In genomic region chr7:127342888-127343287, GRCm38 (mm10) we compare ENCODE assay signal across 12 mouse cellular contexts. TPM values are rescaled to one million over a fixed set of nuclear protein-coding genes. Genes with fewer than 3 reads are reported as not detected.
A peak's percentile ranks its signal among the peaks of the same experiment; 100 is the strongest.
DNase-seq lines count a peak whose midpoint lies in the region; ATAC-seq and TF ChIP-seq lines count a peak whose summit lies in the region.
"Had no signal": no experiment of that assay in that cellular context is flagged by ENCODE, and none has a peak within 500 bp of the region (broad histone marks: within the 10 kb centered on the region; RNA-seq: fewer than 3 reads in every experiment).

No protein-coding gene starts in this region.

- no peaks in the 10 kb centered on the region for H3K9me3 ChIP-seq in heart, embryonic 10.5 days
- no peaks in the 10 kb centered on the region for H3K9me3 ChIP-seq in hindbrain, embryonic 10.5 days
- no peaks in the 10 kb centered on the region for H3K9me3 ChIP-seq in hindbrain, postnatal 0 days (ENCODE audit: low read length)
- no peaks in the 10 kb centered on the region for H3K9me3 ChIP-seq in midbrain, embryonic 10.5 days (replicated peaks)
- no peaks in the 10 kb centered on the region for H3K9me3 ChIP-seq in midbrain, embryonic 15.5 days
- H3K9me3 ChIP-seq in limb, embryonic 10.5 days (replicated peaks): no peaks in the 10 kb centered on the region
- H3K9me3 ChIP-seq: embryonic facial prominence, embryonic 12.5 days; stomach, embryonic 15.5 days had no signal

- H3K27me3 ChIP-seq in heart, embryonic 10.5 days (ENCODE audit: insufficient read depth, poor library complexity, severe bottlenecking): no peaks in the 10 kb centered on the region
- no peaks in the 10 kb centered on the region; the same call in 1 of the 2 replicates for H3K27me3 ChIP-seq in hindbrain, embryonic 10.5 days (ENCODE audit: insufficient read depth, poor library complexity, severe bottlenecking)
- H3K27me3 ChIP-seq in hindbrain, postnatal 0 days (ENCODE audit: insufficient read depth, low read length): no peaks in the 10 kb centered on the region
- no peaks in the 10 kb centered on the region for H3K27me3 ChIP-seq in midbrain, embryonic 10.5 days (ENCODE audit: low read depth, poor library complexity, severe bottlenecking)
- no peaks in the 10 kb centered on the region for H3K27me3 ChIP-seq in midbrain, embryonic 15.5 days (replicated peaks)
- H3K27me3 ChIP-seq in limb, embryonic 10.5 days (ENCODE audit: low read depth, poor library complexity, severe bottlenecking): no peaks in the 10 kb centered on the region
- H3K27me3 ChIP-seq: embryonic facial prominence, embryonic 12.5 days; stomach, embryonic 15.5 days had no signal

- H3K36me3 ChIP-seq in heart, embryonic 10.5 days: peaks cover 32% of the 10 kb centered on the region
- peaks cover 39% of the 10 kb centered on the region for H3K36me3 ChIP-seq in hindbrain, embryonic 10.5 days
- peaks cover 17% of the 10 kb centered on the region; the same call in 1 of the 2 replicates for H3K36me3 ChIP-seq in hindbrain, postnatal 0 days (ENCODE audit: insufficient read depth, low read length)
- peaks cover 35% of the 10 kb centered on the region for H3K36me3 ChIP-seq in midbrain, embryonic 10.5 days
- H3K36me3 ChIP-seq in midbrain, embryonic 15.5 days (replicated peaks): peaks cover 13% of the 10 kb centered on the region
- peaks cover 39% of the 10 kb centered on the region for H3K36me3 ChIP-seq in limb, embryonic 10.5 days

- no peak for ATAC-seq in hindbrain, postnatal 0 days
- ATAC-seq in midbrain, embryonic 15.5 days (replicated peaks): no peak
- ATAC-seq: forebrain, postnatal 0 days had no signal

- intact Hi-C loops in heart, postnatal 25 days (cut with DNase I): loop anchor here (5.0 kb wide), 1 partner anchor 81 kb away; the partner anchor contains the start of gene Dctpp1

- no peak for DNase-seq in heart, embryonic 10.5 days (ENCODE audit: low spot score)
- no peak for DNase-seq in heart, postnatal 25 days (ENCODE audit: low spot score)
- DNase-seq in hindbrain, embryonic 10.5 days (ENCODE audit: low spot score): no peak
- DNase-seq in hindbrain, postnatal 0 days (ENCODE audit: low spot score): no peak
- no peak for DNase-seq in midbrain, embryonic 10.5 days (ENCODE audit: low spot score)
- DNase-seq in limb, embryonic 10.5 days (ENCODE audit: low spot score): no peak
- no peak for DNase-seq in adrenal gland, postnatal 10 days
- DNase-seq: retina, postnatal 1 day had no signal

- 0 out of 2 replicates have a peak overlapping the region, but pooled peaks have one; percentile 16 for H3K27ac ChIP-seq in heart, embryonic 10.5 days
- H3K27ac ChIP-seq in hindbrain, embryonic 10.5 days: no peak overlapping the region
- H3K27ac ChIP-seq in hindbrain, postnatal 0 days: no peak overlapping the region
- no peak overlapping the region for H3K27ac ChIP-seq in midbrain, embryonic 10.5 days (replicated peaks)
- no peak overlapping the region for H3K27ac ChIP-seq in midbrain, embryonic 15.5 days
- H3K27ac ChIP-seq in limb, embryonic 10.5 days: no peak overlapping the region
- H3K27ac ChIP-seq: embryonic facial prominence, embryonic 12.5 days; stomach, embryonic 15.5 days had no signal

- peak overlapping the region; percentile 93; the same call in 1 of the 2 replicates for H3K4me3 ChIP-seq in heart, embryonic 10.5 days
- 0 out of 2 replicates have a peak overlapping the region, but pooled peaks have one; percentile 9 for H3K4me3 ChIP-seq in hindbrain, embryonic 10.5 days
- H3K4me3 ChIP-seq in hindbrain, postnatal 0 days (ENCODE audit: low read length): no peak overlapping the region
- peak overlapping the region; percentile 15; the same call in 1 of the 2 replicates for H3K4me3 ChIP-seq in midbrain, embryonic 10.5 days
- H3K4me3 ChIP-seq in midbrain, embryonic 15.5 days: no peak overlapping the region
- H3K4me3 ChIP-seq in limb, embryonic 10.5 days: 0 out of 2 replicates have a peak overlapping the region, but pooled peaks have one; percentile 14
- H3K4me3 ChIP-seq: embryonic facial prominence, embryonic 12.5 days; stomach, embryonic 15.5 days had no signal

- WGBS in heart, embryonic 10.5 days: 94% methylated on average over 7 of the region's 7 CpGs
- WGBS in hindbrain, embryonic 10.5 days: 99% methylated on average over 7 of the region's 7 CpGs
- 94% methylated on average over 7 of the region's 7 CpGs for WGBS in hindbrain, postnatal 0 days
- WGBS in midbrain, embryonic 10.5 days: 94% methylated on average over 7 of the region's 7 CpGs
- 93% methylated on average over 7 of the region's 7 CpGs for WGBS in midbrain, embryonic 15.5 days
- 91% methylated on average over 7 of the region's 7 CpGs for WGBS in limb, embryonic 10.5 days

- TF ChIP-seq CTCF in hindbrain, postnatal 0 days (IDR thresholded peaks at IDR 0.05; ENCODE audit: low read depth): no peak

- no peak overlapping the region for H3K9ac ChIP-seq in hindbrain, postnatal 0 days (replicated peaks; ENCODE audit: low read length)
- no peak overlapping the region for H3K9ac ChIP-seq in midbrain, embryonic 15.5 days
- H3K9ac ChIP-seq: embryonic facial prominence, embryonic 12.5 days; forebrain, postnatal 0 days; stomach, embryonic 15.5 days had no signal

- H3K4me2 ChIP-seq in hindbrain, postnatal 0 days (ENCODE audit: low read depth, low read length): no peak overlapping the region
- H3K4me2 ChIP-seq in midbrain, embryonic 15.5 days: no peak overlapping the region
- H3K4me2 ChIP-seq: embryonic facial prominence, embryonic 12.5 days; stomach, embryonic 15.5 days had no signal

- H3K4me1 ChIP-seq in heart, embryonic 10.5 days: peaks cover 40% of the 10 kb centered on the region
- peaks cover 39% of the 10 kb centered on the region for H3K4me1 ChIP-seq in hindbrain, embryonic 10.5 days (replicated peaks)
- no peaks in the 10 kb centered on the region for H3K4me1 ChIP-seq in hindbrain, postnatal 0 days (ENCODE audit: insufficient read depth, low read length)
- peaks cover 31% of the 10 kb centered on the region for H3K4me1 ChIP-seq in midbrain, embryonic 10.5 days
- H3K4me1 ChIP-seq in midbrain, embryonic 15.5 days: peaks cover 19% of the 10 kb centered on the region
- peaks cover 33% of the 10 kb centered on the region for H3K4me1 ChIP-seq in limb, embryonic 10.5 days

RNA-seq across cellular contexts. Expression of gene Zfp768, which starts 2.5 kb away (rescaled TPM):
- 18.7 and 19.0 TPM in 2 replicates for polyA plus RNA-seq in heart, embryonic 10.5 days (2016; fragmentation: Nextera tagmentation; extraction: Ambion mirVana)
- 10 to 100 TPM; 35.4 to 41.3 TPM for total RNA-seq in heart, postnatal 25 days (2021)
- 18.8 and 20.4 TPM in 2 replicates for polyA plus RNA-seq in hindbrain, embryonic 10.5 days (2016; fragmentation: Nextera tagmentation; extraction: Ambion mirVana)
- total RNA-seq in hindbrain, postnatal 0 days (2014; rRNA removed): 47.7 and 53.6 TPM in 2 replicates
- 13.4 and 15.7 TPM in 2 replicates for polyA plus RNA-seq in hindbrain, postnatal 0 days (2015; fragmentation: Nextera tagmentation; extraction: Ambion mirVana)
- 19.7 and 20.6 TPM in 2 replicates for polyA plus RNA-seq in midbrain, embryonic 10.5 days (2016; fragmentation: Nextera tagmentation; extraction: Ambion mirVana)
- 19.1 and 19.2 TPM in 2 replicates for polyA plus RNA-seq in midbrain, embryonic 15.5 days (2015; fragmentation: Nextera tagmentation; extraction: Ambion mirVana)
- 23.1 and 23.8 TPM in 2 replicates for polyA plus RNA-seq in limb, embryonic 10.5 days (2016; fragmentation: Nextera tagmentation; extraction: Ambion mirVana)
- 10 to 100 TPM; 31.7 to 38.2 TPM for total RNA-seq in adrenal gland, postnatal 10 days (2021)

RNA-seq across cellular contexts. Expression of gene Zfp747, which starts 33.0 kb away (rescaled TPM):
- 5.3 and 6.7 TPM in 2 replicates for polyA plus RNA-seq in heart, embryonic 10.5 days (2016; fragmentation: Nextera tagmentation; extraction: Ambion mirVana)
- total RNA-seq in heart, postnatal 25 days (2021): 1 to 10 TPM; 3.4 to 4.7 TPM
- polyA plus RNA-seq in hindbrain, embryonic 10.5 days (2016; fragmentation: Nextera tagmentation; extraction: Ambion mirVana): 7.9 and 9.5 TPM in 2 replicates
- 7.9 and 10.0 TPM in 2 replicates for total RNA-seq in hindbrain, postnatal 0 days (2014; rRNA removed)
- 4.0 and 4.5 TPM in 2 replicates for polyA plus RNA-seq in hindbrain, postnatal 0 days (2015; fragmentation: Nextera tagmentation; extraction: Ambion mirVana)
- polyA plus RNA-seq in midbrain, embryonic 10.5 days (2016; fragmentation: Nextera tagmentation; extraction: Ambion mirVana): 8.6 and 9.1 TPM in 2 replicates
- 10.3 and 10.5 TPM in 2 replicates for polyA plus RNA-seq in midbrain, embryonic 15.5 days (2015; fragmentation: Nextera tagmentation; extraction: Ambion mirVana)
- polyA plus RNA-seq in limb, embryonic 10.5 days (2016; fragmentation: Nextera tagmentation; extraction: Ambion mirVana): 7.9 and 9.5 TPM in 2 replicates
- 1 to 10 TPM; 7.5 to 9.2 TPM for total RNA-seq in adrenal gland, postnatal 10 days (2021)

RNA-seq across cellular contexts. Expression of gene 9130019O22Rik, which starts 44.1 kb away (rescaled TPM):
- polyA plus RNA-seq in heart, embryonic 10.5 days (2016; fragmentation: Nextera tagmentation; extraction: Ambion mirVana): 4.6 and 4.8 TPM in 2 replicates
- 1 to 10 TPM; 2.2 to 2.3 TPM for total RNA-seq in heart, postnatal 25 days (2021)
- polyA plus RNA-seq in hindbrain, embryonic 10.5 days (2016; fragmentation: Nextera tagmentation; extraction: Ambion mirVana): 5.3 and 6.2 TPM in 2 replicates
- total RNA-seq in hindbrain, postnatal 0 days (2014; rRNA removed): 2.7 and 5.5 TPM in 2 replicates
- 1.2 and 1.8 TPM in 2 replicates for polyA plus RNA-seq in hindbrain, postnatal 0 days (2015; fragmentation: Nextera tagmentation; extraction: Ambion mirVana)
- polyA plus RNA-seq in midbrain, embryonic 10.5 days (2016; fragmentation: Nextera tagmentation; extraction: Ambion mirVana): 5.8 and 6.4 TPM in 2 replicates
- 5.2 and 6.6 TPM in 2 replicates for polyA plus RNA-seq in midbrain, embryonic 15.5 days (2015; fragmentation: Nextera tagmentation; extraction: Ambion mirVana)
- 5.2 and 7.2 TPM in 2 replicates for polyA plus RNA-seq in limb, embryonic 10.5 days (2016; fragmentation: Nextera tagmentation; extraction: Ambion mirVana)
- total RNA-seq in adrenal gland, postnatal 10 days (2021): 1 to 10 TPM; 4.1 to 4.4 TPM

RNA-seq across cellular contexts. Expression of gene Itgal, which starts 46.8 kb away (rescaled TPM):
- 0.72 and 0.92 TPM in 2 replicates for polyA plus RNA-seq in heart, embryonic 10.5 days (2016; fragmentation: Nextera tagmentation; extraction: Ambion mirVana)
- 1 to 10 TPM; 1.2 to 2.0 TPM for total RNA-seq in heart, postnatal 25 days (2021)
- 0.68 and 0.98 TPM in 2 replicates for polyA plus RNA-seq in hindbrain, embryonic 10.5 days (2016; fragmentation: Nextera tagmentation; extraction: Ambion mirVana)
- total RNA-seq in hindbrain, postnatal 0 days (2014; rRNA removed): 0.11 TPM in 1 of 2 replicates, not detected in the other
- 0.10 and 0.26 TPM in 2 replicates for polyA plus RNA-seq in hindbrain, postnatal 0 days (2015; fragmentation: Nextera tagmentation; extraction: Ambion mirVana)
- polyA plus RNA-seq in midbrain, embryonic 10.5 days (2016; fragmentation: Nextera tagmentation; extraction: Ambion mirVana): 0.72 and 0.77 TPM in 2 replicates
- polyA plus RNA-seq in midbrain, embryonic 15.5 days (2015; fragmentation: Nextera tagmentation; extraction: Ambion mirVana): 0.19 and 0.37 TPM in 2 replicates
- polyA plus RNA-seq in limb, embryonic 10.5 days (2016; fragmentation: Nextera tagmentation; extraction: Ambion mirVana): 0.46 and 0.69 TPM in 2 replicates
- 1 to 10 TPM; 4.7 to 5.0 TPM for total RNA-seq in adrenal gland, postnatal 10 days (2021)

RNA-seq across cellular contexts. Expression of gene E430018J23Rik, which starts 50.5 kb away (rescaled TPM):
- 3.8 and 5.5 TPM in 2 replicates for polyA plus RNA-seq in heart, embryonic 10.5 days (2016; fragmentation: Nextera tagmentation; extraction: Ambion mirVana)
- total RNA-seq in heart, postnatal 25 days (2021): 1 to 10 TPM; 4.4 to 5.3 TPM
- 5.4 and 6.7 TPM in 2 replicates for polyA plus RNA-seq in hindbrain, embryonic 10.5 days (2016; fragmentation: Nextera tagmentation; extraction: Ambion mirVana)
- 13.8 and 15.5 TPM in 2 replicates for total RNA-seq in hindbrain, postnatal 0 days (2014; rRNA removed)
- polyA plus RNA-seq in hindbrain, postnatal 0 days (2015; fragmentation: Nextera tagmentation; extraction: Ambion mirVana): 1.8 and 2.2 TPM in 2 replicates
- 5.4 and 6.3 TPM in 2 replicates for polyA plus RNA-seq in midbrain, embryonic 10.5 days (2016; fragmentation: Nextera tagmentation; extraction: Ambion mirVana)
- polyA plus RNA-seq in midbrain, embryonic 15.5 days (2015; fragmentation: Nextera tagmentation; extraction: Ambion mirVana): 6.3 and 6.6 TPM in 2 replicates
- 5.7 and 7.0 TPM in 2 replicates for polyA plus RNA-seq in limb, embryonic 10.5 days (2016; fragmentation: Nextera tagmentation; extraction: Ambion mirVana)
- 1 to 10 TPM; 8.6 to 9.4 TPM for total RNA-seq in adrenal gland, postnatal 10 days (2021)

Comparison
In these comparisons a context has a peak if more than half of its experiments do, and no peak if none do; other contexts are left out.
1. H3K4me3 ChIP-seq: peak in heart, embryonic 10.5 days (single experiment), hindbrain, embryonic 10.5 days (single experiment), midbrain, embryonic 10.5 days (single experiment) and limb, embryonic 10.5 days (single experiment); none in hindbrain, postnatal 0 days (single experiment) and midbrain, embryonic 15.5 days (single experiment).